Mouse (Mus musculus): ENCODE data around the gene 1110017D15Rik.

1110017D15Rik gene

DNA sequence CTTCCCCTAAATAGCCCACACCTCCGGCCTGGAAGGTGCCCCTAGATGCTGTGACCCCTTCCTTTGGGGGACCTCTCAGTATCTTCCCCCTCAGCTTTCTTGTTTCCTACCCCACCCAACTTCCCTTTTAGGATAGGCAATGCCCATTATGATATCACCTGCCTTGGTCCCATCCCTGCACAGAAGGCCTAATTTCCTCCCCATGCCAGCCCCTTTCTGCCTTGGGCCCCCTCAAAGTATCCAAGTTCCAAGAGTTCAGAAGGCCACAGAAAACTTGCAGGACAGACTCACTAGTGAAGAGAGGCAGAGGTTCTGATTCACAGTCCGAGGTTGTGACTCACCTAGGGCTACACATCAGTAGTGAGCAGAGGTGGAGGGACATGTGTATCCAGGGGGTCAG, at the start of gene 1110017D15Rik:
Gene 1110017D15Rik (minus strand): TSS at position 101 of the 400 bp plus-strand sequence.
- DNase-seq = no peak

DNA sequence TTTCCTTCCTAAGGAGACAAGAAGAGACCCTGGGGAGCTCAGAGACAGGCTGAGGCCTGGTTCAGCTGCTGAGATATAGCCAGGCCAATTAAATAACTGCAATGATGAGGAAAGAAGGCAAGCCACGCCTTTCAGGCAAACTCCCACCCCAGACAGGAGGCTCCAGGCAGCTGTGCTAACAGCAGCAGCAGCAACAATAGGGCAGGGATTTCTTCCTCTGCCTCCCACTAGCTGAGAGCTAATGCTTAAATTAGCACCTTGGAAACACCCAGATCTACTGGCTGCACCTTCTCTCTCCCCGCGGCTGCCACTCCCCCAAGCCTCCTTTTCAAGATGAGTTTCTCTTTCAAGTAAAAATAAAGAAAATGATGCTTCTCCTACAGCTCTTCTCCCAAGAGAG, 49.0 kb upstream of the 1110017D15Rik start:
- DNase-seq = no peak

DNA sequence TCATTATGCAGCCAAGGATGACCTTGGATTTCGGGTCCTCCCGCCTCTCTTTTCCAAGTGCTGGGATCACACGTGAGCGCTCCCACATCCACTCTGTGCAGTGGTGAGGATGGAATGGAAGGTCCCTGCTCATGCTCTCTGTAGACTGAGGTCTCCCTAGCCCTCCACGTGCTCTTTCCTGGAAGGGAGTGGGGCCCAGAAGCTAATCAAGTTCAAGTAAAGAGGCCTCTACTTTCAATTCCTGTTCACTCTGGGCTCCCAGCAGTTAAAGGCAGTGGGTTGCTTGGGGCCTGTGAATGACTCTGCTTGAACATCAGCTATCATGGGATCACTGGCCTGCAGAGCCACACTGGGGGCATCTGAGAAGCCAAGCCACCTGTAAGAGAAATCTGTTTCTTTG, 46.2 kb upstream of the 1110017D15Rik start:
- DNase-seq = no peak

DNA sequence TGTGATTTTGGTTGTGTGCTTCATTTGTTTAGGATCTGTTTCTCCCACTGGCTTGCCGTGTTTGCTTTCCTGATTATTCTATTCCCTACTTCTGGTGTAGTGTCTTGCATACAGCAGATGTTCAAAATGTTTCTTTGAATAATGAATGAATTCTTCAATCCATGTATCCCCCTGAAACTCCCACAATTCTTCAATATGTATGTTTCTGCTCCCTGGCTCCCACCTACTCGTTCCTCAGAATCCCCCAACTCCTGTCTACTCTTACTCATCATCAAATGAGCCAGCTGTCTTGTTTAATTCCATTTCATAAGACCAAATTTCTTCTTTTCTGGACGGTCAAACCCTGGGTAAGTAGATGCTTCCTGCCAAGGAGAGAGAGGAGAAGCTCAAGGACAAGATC, 40.0 kb upstream of the 1110017D15Rik start:
- DNase-seq = no peak

DNA sequence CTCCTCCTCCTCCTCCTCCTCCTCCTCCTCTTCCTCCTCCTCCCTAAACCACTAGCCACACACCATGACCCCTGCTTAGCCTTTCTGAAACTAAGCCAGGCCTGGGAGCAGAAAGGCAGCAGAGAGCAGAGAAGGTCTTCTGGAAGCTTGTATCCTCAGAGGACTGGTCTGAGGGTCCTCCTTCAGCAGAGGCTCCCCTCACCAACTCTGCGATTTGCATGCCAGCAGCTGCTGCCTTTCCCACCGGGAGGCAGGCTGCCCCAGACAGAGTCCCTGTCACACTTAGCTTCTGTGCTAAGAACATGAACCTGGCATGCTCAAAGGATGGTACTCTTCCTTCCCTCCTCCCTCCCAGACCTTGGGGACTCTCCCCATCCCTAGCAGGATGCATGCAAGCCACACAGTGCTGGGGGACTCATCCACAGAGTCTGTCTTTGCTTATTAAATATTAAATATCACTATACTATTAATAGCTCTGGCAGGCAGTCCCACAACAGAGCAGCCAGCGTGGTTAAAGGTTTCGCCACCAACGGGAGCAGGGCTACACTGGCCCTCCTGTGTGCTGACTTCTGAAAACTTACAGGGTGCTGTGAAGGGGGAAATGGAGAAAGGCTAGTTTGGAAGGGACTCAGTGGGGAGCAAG, 39.3 kb upstream of the 1110017D15Rik start:
- no peak for DNase-seq

DNA sequence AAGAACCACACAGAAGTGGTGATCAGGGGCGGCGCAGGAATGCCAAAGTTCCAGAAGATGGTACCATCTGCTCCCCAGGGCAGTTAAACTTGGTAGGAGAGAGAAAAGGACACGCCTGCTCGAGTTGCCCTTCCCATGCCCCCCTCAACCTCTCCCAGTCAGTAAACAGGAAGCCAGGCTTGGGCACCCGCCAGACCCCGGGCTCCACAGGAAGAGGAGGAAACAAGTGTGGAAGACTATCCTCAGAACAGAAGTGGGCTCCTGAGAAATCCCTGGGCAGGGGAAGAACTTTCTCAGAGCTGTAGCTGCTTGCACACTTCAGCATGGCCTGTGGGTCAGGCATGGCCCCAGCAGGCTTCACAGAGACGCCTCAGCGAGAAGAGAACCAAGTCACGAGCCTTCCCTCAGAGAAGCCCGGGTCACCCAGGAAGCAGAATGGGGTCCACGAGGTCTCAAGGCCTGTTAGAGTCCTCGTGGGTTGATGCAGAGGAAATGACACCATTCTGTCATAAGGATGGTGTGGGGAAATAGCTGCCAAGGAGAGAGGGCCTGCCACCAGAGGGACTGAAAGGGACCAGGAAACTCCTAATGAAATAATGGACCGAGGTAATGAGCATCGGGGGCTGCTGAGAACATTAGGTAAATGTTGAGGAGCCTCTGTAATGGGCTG, 38.0 kb upstream of the 1110017D15Rik start:
- DNase-seq = peak; percentile 28

DNA sequence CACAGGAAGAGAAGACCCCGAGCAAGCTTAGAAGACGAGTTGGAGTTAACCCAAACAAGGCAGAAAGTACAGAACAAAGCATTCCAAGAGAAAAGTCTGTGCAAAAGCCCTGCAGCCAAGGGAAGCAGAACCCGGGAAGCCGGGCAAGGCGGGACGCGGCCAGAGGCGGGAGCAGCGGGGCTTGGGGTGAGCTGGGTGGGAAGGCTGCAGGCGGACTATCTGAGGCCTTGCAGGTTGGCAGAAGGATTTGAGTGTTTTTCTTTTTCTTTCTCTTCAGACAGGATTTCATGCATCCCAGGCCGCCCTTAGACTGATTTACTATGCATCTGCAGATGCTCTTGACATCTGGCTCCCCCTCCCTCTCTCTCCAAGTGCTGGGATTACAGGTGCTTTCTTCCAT, 36.0 kb upstream of the 1110017D15Rik start:
- DNase-seq = no peak

DNA sequence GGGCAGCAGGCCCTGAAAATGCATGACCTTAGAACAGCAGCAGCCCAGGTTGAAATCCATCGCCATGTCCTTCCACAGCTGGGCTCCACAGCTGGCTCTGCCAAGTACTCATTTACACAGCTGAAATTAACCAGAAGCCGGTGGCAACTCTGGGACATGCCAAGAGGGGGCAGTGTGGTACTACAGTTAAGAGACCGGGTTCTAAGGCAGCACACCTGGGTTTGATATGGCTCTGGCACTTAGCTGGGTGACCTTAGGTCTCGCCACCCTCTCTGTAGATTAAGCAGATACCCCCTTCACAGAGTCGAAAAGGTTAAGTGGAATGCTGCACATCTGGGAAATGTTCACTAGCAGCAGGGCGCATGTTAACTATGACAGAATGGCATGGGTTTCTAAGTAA, 35.4 kb upstream of the 1110017D15Rik start:
- DNase-seq = peak; percentile 65

DNA sequence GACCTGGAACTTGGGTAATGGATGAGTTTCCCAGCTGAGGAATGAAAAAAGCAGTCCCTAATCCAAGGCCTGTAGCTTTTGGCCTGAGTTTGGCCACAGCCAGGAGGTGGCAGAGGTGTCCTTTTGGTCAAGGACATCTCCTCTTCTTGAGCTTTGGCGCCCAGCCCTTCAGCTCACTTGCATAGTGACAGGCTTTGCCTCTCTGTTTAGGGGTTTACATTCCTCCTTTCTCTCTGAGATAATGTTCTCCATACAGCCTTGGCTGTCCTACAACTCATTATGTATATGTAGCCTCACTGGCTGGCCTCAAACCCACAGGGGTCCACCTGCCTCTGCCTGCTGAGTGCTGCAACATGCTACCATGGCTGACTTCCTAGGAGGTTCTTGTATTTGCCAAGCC, 30.0 kb upstream of the 1110017D15Rik start:
- no peak for DNase-seq

DNA sequence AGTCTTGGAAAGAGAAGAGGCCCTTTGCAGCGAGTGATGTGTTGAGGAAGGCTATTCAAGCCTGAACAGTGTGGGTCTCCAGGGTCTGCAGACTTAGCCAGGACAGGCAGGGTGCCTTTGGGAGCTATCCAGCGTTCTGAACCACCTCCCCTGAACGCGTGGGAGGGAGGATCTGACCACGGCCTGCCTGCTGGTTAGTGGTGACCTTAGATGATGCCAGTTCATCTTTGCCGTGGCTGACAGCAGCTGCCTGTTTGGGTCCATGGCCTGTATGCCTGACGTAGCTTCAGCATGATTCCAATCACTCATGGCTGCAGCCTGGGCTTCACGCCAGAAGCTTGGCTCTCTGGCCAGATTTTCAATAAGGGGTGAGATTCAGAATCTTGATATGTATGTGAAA, 28.9 kb upstream of the 1110017D15Rik start:
- peak; percentile 40 for DNase-seq

DNA sequence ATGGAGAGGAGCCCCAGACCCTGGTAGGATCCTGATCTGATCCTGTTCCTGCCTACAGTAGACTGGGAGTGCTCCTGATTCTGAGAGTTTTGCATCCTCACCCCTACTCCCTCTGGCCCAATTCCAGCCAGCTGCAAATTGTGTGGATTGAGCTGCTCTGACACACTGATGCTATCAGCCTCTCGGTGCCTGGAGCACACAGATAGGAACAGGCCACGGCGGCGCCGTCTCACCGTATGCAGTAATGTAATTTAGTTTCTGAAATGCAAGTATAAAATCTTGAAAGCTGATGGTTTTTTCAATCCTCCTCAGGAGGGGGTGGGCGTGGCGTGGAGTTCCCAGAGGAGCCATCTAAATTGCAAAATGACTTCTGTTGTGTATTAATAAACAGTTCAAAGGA, 25.0 kb upstream of the 1110017D15Rik start:
- no peak for DNase-seq

DNA sequence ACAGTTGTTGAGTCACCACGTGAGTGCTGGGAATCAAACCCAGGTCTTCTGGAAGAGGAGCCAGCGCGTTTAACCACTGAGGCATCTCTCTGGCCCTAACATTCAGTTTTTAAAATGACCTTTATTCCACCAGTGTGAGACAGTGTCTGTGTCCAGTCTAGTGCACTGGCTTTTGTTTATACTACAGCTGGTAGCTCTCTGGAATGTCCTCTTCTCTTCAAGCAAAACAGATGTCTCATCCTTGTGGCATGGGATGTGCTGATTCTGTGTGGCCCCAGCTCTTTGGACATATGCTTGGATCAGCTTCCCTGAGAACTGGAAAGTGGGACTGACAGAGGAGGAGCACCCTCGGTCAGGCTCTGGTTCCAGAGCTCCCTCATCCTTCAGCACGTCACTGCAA, 17.7 kb upstream of the 1110017D15Rik start:
- no peak for DNase-seq

DNA sequence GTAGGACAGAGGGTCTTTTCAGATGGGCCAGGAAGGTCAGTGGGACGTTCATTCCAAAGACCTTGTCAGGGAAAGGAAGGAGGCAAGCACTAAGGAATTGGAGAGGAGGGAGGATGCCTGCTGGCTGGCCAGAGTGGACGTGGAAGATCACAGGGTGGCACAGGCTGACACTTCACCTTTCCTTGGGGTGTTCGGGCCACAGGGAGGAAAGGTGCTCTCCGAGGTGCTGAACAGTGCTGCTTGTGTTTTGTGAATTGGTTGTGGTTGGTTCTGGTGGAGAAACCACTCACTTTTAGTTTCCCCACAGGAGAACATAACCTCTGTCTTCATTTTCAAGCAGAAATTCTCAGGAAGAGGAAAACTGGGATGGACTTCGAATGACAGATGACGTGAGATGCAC, 15.3 kb upstream of the 1110017D15Rik start:
- peak; percentile 34 for DNase-seq

DNA sequence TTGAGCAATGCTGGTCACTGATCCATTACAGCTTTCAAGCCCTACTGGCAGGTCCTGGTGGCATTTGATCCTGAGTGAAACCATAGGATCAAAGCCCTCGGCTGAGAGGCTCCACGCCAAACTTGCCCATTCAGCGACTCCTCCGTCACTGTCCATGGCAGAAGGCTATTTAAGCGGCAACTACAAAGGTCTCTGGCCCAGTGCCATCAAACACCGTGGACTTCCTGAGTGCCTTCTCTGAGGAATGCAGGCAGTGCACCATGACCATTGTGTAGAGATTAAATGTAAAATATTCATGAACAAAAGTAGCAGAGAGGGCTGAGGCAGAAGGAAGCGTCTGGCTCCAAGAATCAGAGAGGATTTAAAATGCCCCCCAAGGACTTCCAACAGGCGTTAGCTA, 10.9 kb upstream of the 1110017D15Rik start:
- DNase-seq = no peak

DNA sequence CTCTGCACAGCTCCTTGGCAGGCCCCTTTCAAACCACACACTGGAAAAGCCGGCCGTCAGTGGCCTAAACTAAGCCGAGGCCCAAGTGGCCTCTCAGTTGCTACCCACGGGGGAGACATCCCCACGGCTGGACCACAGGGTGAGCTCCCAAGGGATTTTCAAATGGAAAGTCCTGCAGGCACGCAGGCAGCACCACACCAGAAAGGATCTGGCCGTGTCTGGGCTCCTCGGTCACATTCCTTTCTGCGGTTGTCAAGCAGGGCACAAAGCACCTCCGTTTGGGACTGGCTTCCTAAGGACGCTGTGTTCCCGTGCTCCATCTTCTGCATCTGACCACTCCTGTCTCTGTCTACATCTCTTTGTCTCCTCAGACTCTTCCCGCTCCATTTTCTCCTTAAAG, 9.9 kb upstream of the 1110017D15Rik start:
- DNase-seq = no peak

DNA sequence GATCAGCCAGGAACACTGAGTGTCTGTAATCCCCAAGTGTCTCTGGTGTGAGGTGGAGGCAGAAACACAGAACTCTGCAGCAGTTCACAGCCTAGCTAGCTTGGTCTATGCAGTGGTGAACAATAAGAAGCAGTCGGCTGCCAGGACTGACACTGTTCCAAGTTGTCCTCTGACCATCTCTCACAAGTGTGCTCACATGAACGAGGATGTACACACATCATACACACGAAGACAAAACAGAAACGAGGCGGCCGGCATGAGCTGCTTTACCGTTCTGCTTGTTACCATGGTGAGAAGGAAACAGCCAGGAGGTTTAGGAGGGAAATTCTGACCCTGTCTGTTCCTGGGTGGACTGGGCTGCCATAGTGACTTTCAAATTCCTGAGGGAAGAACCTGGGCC, 9.4 kb upstream of the 1110017D15Rik start:
- no peak for DNase-seq

DNA sequence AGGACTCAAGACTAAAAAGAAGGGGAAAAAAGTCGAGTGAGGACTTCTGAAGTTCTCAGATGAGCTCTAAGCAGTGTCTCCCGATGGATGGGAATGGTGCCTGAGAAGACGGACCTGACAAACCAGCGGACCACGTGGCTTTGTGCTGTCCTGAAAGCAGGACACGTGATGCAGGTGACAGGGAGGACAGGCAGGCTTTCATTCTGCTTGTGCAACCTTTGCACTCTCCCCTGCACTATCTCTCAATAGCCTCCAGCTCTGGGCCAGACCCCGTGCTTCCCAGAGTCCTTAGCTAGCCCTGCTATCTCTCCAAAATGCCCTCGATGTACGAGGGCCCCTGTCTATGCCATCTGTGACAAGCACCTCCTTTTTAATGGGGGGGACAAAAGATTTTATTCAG, 7.7 kb upstream of the 1110017D15Rik start:
- no peak for DNase-seq

DNA sequence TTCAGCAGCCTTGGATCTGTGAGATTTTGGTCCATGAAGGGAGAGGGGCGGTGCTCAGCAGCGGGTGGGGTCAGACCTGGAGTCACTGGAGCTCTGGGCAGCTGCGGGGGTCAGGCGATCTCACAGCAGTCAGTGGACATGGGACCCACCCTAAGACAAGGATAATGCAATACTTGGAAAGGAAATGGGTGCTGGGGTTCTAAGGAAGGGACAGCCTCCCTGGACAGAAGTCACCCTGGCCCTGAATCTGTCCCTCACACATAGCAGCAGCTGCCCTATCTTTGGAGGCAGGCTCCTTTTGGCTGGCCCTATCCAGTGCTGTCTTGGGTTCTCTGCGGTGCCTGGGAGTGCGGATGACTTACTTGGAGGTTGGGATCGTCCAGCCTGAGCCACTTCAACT, 6.7 kb upstream of the 1110017D15Rik start:
- DNase-seq = no peak

DNA sequence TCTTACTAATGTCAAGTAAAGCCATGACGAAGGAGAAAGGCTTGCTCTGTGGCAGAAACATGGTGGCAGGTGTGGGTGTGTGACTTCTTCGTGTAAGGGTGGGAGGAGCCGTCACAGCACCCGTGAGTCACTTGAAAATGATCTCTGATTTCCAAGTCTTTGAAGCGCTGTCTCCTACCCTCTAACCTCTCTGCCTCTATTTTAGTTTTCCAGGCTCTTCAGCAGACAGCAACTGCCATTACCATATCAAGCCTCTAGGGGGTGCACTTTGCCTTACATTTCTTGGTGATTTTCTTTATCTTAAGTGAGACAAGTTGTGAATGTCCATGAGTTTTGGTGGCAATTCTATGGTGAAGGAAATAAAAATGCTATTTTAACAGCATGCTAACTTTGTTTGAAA, 5.7 kb upstream of the 1110017D15Rik start:
- peak; percentile 30 for DNase-seq

DNA sequence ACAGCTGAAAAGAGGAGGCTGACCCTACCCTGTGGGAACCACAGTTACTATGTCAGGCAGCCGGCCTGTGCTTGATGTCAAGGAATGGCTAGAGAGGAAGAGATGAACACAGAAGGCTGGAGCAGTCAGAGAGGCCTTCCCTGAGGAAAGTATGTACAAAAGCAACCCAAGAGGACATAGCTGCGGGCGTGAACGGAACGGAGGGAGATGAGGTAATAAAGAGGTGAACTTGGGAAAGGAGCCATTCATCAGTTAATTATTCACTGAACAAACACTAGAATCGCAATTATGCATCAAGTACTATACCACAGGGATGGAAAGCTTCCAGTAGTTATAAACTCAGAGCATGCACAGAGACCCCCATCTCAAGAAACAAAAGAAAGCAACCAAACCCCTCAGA, 5.0 kb upstream of the 1110017D15Rik start:
- no peak for DNase-seq

DNA sequence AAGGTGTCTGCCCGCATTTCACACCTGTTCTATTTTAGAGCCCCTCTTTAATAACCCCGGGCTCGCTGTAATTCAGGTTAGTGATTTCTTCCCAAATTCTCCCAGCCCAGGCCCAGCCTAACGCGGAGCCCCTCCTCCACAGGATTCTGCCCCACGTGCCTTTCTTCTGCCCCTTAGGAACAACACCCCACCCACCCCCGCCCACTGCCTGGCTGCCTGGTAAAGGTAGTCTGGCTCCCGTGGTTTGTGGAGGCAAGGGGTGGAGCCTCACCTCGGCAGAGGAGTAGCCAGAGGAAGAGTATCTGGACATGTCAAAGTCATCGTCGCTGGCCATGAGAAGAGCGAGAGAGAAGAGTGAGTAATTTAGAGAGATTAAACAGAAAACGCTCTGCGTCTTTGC, 3.5 kb upstream of the 1110017D15Rik start:
- DNase-seq = no peak

DNA sequence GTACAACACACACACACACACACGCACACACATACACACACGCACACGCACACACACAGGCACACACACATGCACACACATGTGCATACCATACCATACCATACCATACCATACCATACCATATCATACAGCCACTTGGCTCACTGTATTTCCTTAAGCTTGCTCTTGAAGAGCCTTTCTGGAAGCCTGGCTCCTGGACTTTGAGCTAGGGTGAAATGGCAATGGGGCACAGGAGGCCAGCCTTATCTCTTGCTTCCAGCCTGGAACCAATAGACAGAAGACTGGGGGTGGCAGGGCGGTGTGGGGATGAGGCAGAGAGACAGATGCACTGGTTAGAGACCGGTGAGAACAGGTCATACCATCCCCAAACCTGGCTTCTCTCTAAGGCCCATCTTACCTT, 2.1 kb upstream of the 1110017D15Rik start:
- DNase-seq = no peak

DNA sequence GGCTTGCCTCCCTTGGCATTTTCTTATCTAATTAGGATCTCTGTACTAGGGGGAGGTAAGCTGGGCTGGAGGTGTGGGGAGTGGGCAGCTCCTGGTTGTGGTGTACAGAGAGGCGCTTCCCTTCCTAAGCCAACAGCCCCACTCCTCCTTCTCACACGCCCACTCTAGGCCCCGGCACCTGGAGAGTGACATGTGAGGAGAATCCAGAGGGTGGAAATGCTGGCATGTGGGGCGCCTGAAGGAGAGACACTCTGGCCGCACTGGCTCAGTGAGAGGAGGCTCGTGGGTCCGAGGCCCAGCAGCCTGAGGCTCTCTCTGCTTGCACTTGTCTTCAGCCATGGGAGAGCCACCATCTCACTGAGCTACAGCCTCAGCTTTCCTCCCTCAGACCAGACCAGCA, 1.2 kb upstream of the 1110017D15Rik start:
- no peak for DNase-seq

DNA sequence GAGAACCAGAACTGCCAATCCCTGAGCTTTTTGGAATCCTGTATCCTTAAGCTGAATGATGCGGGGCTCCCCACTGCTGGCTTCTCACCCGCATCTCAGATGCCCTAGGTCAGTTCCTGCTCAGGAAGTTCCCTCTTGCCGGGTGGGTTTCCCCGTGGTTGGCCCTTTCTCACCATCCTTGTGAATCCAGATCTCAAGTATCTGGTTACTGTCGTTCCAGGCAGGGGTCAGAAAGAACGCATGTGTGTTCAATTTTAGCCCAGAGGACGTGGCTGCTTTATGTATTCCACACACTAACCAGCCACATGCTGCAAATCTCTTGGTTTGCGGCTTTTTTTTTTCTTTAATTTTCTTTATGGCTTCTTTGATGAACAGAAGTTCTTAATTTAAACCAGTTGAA, 3.4 kb downstream of the 1110017D15Rik start:
- no peak for DNase-seq

DNA sequence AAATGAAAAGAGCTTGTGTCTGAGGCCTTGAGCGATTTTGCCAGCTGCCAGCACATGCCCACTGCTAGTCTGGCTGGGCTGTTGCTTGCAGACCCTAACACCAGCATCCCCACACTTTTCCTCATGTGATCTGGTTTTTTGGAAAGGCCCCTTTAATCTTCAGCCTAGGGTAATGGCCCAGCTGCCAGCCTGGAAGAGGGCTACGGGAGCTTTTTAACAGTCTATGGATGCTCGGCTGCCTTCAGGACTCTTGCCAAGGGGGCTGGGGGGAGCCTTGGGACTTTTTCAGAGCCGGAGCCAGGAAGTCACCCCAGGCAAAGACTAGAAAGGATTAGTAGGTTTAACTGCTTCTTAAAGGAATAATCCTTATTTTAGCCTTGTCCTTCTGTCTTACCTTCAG, 3.8 kb downstream of the 1110017D15Rik start:
- no peak for DNase-seq

All from liver (tissue).